Mouse (Mus musculus) CD8-positive naive resting alpha-beta T cell, adult 2 months (primary cell): Measurements from ENCODE around the gene Aldh1l1.

Source experiments
- DNase-seq, 2 experiments: peaks; one replicate each; pipeline ENCODE4 v3.0.0; 2022; ENCODE audit warnings: low read depth in 2 of 2, low spot score in 2 of 2

The Aldh1l1 gene

GRCm38 (mm10) chr6:90578174-90578573 is 91.9 kb downstream of the Aldh1l1 start:
- DNase-seq, result no peak

- DNase-seq, result no peak
These were observed 96.1 kb downstream of the Aldh1l1 start for GRCm38 (mm10) chr6:90582331-90582730.

- no peak for DNase-seq
These were observed 101.9 kb downstream of the Aldh1l1 start for GRCm38 (mm10) chr6:90588113-90588512.

GRCm38 (mm10) chr6:90590707-90591106 is 104.5 kb downstream of the Aldh1l1 start:
- DNase-seq, result no peak

GRCm38 (mm10) chr6:90594972-90595371 is 108.7 kb downstream of the Aldh1l1 start:
- DNase-seq, result no peak

GRCm38 (mm10) chr6:90597060-90597459 is 110.8 kb downstream of the Aldh1l1 start:
- DNase-seq, result no peak

GRCm38 (mm10) chr6:90597592-90597991 is 111.4 kb downstream of the Aldh1l1 start:
- no peak for DNase-seq

- DNase-seq, result no peak
These were observed 112.0 kb downstream of the Aldh1l1 start for GRCm38 (mm10) chr6:90598197-90598596.

GRCm38 (mm10) chr6:90600351-90600750 is 114.1 kb downstream of the Aldh1l1 start:
- DNase-seq, result no peak

- no peak for DNase-seq
These were observed 115.5 kb downstream of the Aldh1l1 start for GRCm38 (mm10) chr6:90601736-90602135.

- DNase-seq, result no peak
These were observed 116.1 kb downstream of the Aldh1l1 start for GRCm38 (mm10) chr6:90602304-90602703.

GRCm38 (mm10) chr6:90603126-90603525 is 116.9 kb downstream of the Aldh1l1 start:
- no peak for DNase-seq

- DNase-seq, result no peak
These were observed 117.9 kb downstream of the Aldh1l1 start for GRCm38 (mm10) chr6:90604130-90604529.

GRCm38 (mm10) chr6:90604533-90605297 is 118.5 kb downstream of the Aldh1l1 start, which contains the start of gene Slc41a3:
Gene Slc41a3, plus strand, starts transcription at chr6:90604725.
- DNase-seq, result peak; percentile 51 to 76

GRCm38 (mm10) chr6:90605298-90605665 is 119.1 kb downstream of the Aldh1l1 start:
- DNase-seq, result no peak

GRCm38 (mm10) chr6:90606538-90606937 is 120.3 kb downstream of the Aldh1l1 start:
- DNase-seq, result peak; percentile 59 to 68

- peak; percentile 28 to 60 for DNase-seq
These were observed 121.0 kb downstream of the Aldh1l1 start for GRCm38 (mm10) chr6:90607196-90607595.

- DNase-seq, result no peak
These were observed 122.0 kb downstream of the Aldh1l1 start for GRCm38 (mm10) chr6:90608186-90608585.

GRCm38 (mm10) chr6:90610248-90610647 is 124.0 kb downstream of the Aldh1l1 start:
- no peak for DNase-seq

- DNase-seq, result no peak
These were observed 127.0 kb downstream of the Aldh1l1 start for GRCm38 (mm10) chr6:90613277-90613676.

- DNase-seq, result no peak
These were observed 129.1 kb downstream of the Aldh1l1 start for GRCm38 (mm10) chr6:90615362-90615761.

- no peak for DNase-seq
These were observed 129.8 kb downstream of the Aldh1l1 start for GRCm38 (mm10) chr6:90615991-90616390.

GRCm38 (mm10) chr6:90616481-90616880 is 130.3 kb downstream of the Aldh1l1 start:
- no peak for DNase-seq
